Mouse (Mus musculus) C2C12 (cell line): ENCODE results near the gene Atp5g2. TPM values are rescaled to one million over a fixed set of nuclear protein-coding genes. Genes with fewer than 3 reads are reported as not detected.
"Not testable (repeated sequence)": the region's sequence is repeated elsewhere in the genome, so short reads cannot be mapped to it uniquely, and the experiment has no call there.

Experiments
- H3K27me3 ChIP-seq: one replicate; pipeline ENCODE4 v1.6.1; 2011; ENCODE audit not compliant: control insufficient read depth, insufficient read depth, insufficient read length
- H3K36me3 ChIP-seq: one replicate; pipeline ENCODE4 v1.6.1; 2011; ENCODE audit not compliant: control insufficient read depth, insufficient read depth
- H3K4me3 ChIP-seq: one replicate; pipeline ENCODE4 v1.5.1; 2011; ENCODE audit warnings: mild to moderate bottlenecking, control low read depth; ENCODE audit not compliant: poor library complexity, insufficient read depth, severe bottlenecking
- H3K79me2 ChIP-seq: one replicate; pipeline ENCODE4 v1.6.1; 2011; ENCODE audit not compliant: control insufficient read depth, insufficient read depth
- H3K79me3 ChIP-seq: one replicate; pipeline ENCODE4 v1.6.1; 2011; ENCODE audit warnings: low read depth, control low read depth
- H3ac ChIP-seq: one replicate; pipeline ENCODE3; 2011; ENCODE audit warnings: low read depth; ENCODE audit not compliant: control insufficient read depth, insufficient read length
- CEBPB ChIP-seq: IDR thresholded peaks from one replicate; pipeline ENCODE4 v1.6.1; 2011; ENCODE audit warnings: low read depth, mild to moderate bottlenecking, control low read depth, moderate library complexity
- CTCF ChIP-seq: IDR thresholded peaks from one replicate; pipeline ENCODE4 v1.5.1; 2011; ENCODE audit not compliant: control insufficient read depth, insufficient read depth, insufficient read length
- FOSL1 ChIP-seq: IDR thresholded peaks from one replicate; pipeline ENCODE4 v1.8.0; 2011; ENCODE audit warnings: mild to moderate bottlenecking, low read length; ENCODE audit not compliant: poor library complexity, insufficient read depth, severe bottlenecking
- MAX ChIP-seq: IDR thresholded peaks from one replicate; pipeline ENCODE4 v1.6.1; 2011; ENCODE audit warnings: mild to moderate bottlenecking, control low read depth
- MYOD1 ChIP-seq: IDR thresholded peaks from one replicate; pipeline ENCODE4 v1.6.1; 2011; ENCODE audit warnings: low read depth; ENCODE audit not compliant: control insufficient read depth, insufficient read length
- MYOG ChIP-seq: IDR thresholded peaks from one replicate; pipeline ENCODE4 v1.6.1; 2011; ENCODE audit not compliant: control insufficient read depth, insufficient read length; ENCODE audit errors: extremely low read depth
- USF1 ChIP-seq: IDR thresholded peaks from one replicate; pipeline ENCODE4 v1.6.1; 2011; ENCODE audit warnings: low read depth, mild to moderate bottlenecking, control low read depth, moderate library complexity
- polyA plus RNA-seq: library from polyadenylated mRNA; unstranded; fragments of >200 nt; fragmentation: generic; extraction: Trizol; gene quantifications from one replicate; pipeline ENCODE4 v1.2.1, GENCODE M21; 2012; ENCODE audit warnings: missing spikeins

Gene Atp5g2
- polyA plus RNA-seq, 1 experiment, result 933 TPM

GRCm38 (mm10) chr15:102657926-102658381 is 14.2 kb downstream of the Atp5g2 start:
- Histone ChIP-seq H3K79me3 (no peaks in the 10 kb centered on the region), H3ac (no peak overlapping the region), H3K79me2 (no peaks in the 10 kb centered on the region), H3K4me3 (no peak overlapping the region), H3K36me3 (peaks cover 25% of the 10 kb centered on the region), H3K27me3 (no peaks in the 10 kb centered on the region)
- TF ChIP-seq MAX, result no peak

DNA sequence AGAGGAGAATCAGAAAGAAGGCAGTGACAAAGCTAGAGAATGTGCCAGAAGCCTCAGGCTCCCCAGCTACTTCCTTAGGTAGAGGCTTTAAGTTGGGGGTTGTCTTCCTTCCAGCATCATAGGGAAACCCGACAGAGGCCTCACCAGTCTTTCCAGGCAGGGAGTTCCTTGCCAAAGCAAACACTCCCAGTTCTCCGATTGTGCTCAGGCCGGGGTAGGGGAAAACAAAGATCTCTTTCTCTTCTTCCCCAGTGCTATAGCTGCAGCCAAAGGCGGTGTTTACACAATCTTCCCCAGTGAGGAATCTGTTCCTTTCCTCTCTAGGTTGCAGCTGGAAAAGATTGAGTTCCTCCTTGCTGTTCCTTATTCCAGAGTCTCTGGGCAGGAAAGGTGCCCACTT is 15.5 kb downstream of the Atp5g2 start:
- Histone ChIP-seq H3ac (no peak overlapping the region), H3K79me3 (no peaks in the 10 kb centered on the region), H3K27me3 (no peaks in the 10 kb centered on the region), H3K79me2 (no peaks in the 10 kb centered on the region), H3K36me3 (peaks cover 15% of the 10 kb centered on the region), H3K4me3 (no peak overlapping the region)
- TF ChIP-seq USF1, result no peak
- TF ChIP-seq CEBPB, result no peak
- no peak for TF ChIP-seq MAX
- TF ChIP-seq MYOD1, result no peak
- TF ChIP-seq MYOG, result no peak
- no peak for TF ChIP-seq FOSL1
- no peak for TF ChIP-seq CTCF

DNA sequence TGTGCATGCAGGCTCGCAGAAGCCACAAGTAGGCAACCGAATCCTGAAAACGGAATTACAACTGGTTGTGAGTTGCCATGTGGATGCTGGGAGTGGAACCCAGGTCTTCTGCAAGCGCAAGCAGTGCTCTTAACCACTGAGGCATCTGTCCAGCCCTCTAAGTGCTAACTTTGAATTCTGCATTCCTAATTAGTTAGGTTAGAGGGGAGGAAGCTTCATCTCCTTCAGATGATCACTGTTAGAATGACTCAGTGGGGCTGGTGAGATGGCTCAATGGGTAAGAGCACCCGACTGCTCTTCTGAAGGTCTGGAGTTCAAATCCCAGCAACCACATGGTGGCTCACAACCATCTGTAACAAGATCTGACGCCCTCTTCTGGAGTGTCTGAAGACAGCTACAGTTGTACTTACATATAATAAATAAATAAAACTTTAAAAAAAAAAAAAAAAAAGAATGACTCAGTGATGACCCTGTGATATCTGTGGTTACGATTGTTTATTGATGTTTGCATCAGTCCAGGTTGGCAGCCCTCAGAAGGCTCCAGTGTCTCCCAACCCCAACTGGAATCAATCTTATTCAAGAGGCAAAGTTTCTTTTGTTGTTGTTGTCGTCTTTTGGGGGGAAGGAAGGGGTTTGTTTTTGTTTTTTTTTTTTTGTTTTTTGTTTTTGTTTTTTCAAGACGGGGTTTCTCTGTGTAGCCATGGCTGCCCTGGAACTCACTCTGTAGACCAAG is 20.1 kb downstream of the Atp5g2 start:
- H3K79me3 ChIP-seq, H3K36me3 ChIP-seq, H3K79me2 ChIP-seq, H3ac ChIP-seq, H3K4me3 ChIP-seq, H3K27me3 ChIP-seq: not testable (repeated sequence)

DNA sequence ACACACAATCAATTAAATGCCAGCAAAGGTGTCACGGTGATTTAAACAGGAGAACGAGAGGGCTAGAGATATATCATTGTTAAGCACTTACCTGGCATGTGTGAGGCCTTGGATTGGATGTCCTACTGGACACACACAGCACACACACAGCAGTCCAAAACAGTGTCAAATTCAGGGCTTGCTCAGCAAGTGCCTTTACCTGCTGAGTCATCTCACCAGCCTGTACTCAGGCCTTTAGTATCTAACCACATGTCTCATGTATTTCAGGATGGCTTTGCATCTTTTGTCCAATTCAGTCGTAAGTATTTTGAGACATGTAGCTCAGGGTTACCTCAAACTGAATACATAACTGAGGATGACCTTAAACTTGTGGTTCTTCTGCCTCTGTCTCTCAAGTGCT is 21.0 kb downstream of the Atp5g2 start:
- no peak overlapping the region for H3K4me3 ChIP-seq
- H3K79me3 ChIP-seq, result no peaks in the 10 kb centered on the region
- H3K27me3 ChIP-seq, result no peaks in the 10 kb centered on the region
- H3K79me2 ChIP-seq, result no peaks in the 10 kb centered on the region
- TF ChIP-seq FOSL1 (peak; percentile 14), MAX (peak; percentile 82), USF1 (no peak)
- H3K36me3 ChIP-seq, result no peaks in the 10 kb centered on the region
- H3ac ChIP-seq, result no peak overlapping the region

DNA sequence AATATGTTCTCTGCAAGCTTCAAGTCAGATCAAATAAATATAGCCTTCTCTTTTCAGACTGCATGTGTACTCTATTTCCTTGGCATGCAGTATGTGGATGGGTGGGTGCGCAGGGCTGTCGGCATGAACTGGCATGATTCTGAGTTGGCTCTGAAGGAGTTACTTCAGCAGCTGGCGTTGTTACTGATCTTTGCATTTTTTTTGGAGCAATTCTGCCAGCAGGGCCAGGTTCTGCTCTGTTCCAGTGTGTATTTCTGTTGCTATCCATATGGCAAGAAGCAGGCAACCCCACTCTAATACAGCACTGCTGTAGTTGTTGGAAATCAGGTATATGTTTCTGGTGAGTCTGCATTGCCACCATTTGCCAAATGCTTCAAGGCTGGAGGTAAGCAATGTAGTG is 36.3 kb downstream of the Atp5g2 start:
- H3K36me3 ChIP-seq, result no peaks in the 10 kb centered on the region
- H3K79me2 ChIP-seq, result no peaks in the 10 kb centered on the region
- H3ac ChIP-seq, result no peak overlapping the region
- H3K4me3 ChIP-seq, result no peak overlapping the region
- no peak for TF ChIP-seq CTCF
- TF ChIP-seq MAX, result no peak
- TF ChIP-seq FOSL1, result no peak
- no peak for TF ChIP-seq MYOD1
- no peak for TF ChIP-seq USF1
- no peak for TF ChIP-seq MYOG
- no peak for TF ChIP-seq CEBPB
- H3K27me3 ChIP-seq, result no peaks in the 10 kb centered on the region
- no peaks in the 10 kb centered on the region for H3K79me3 ChIP-seq

- H3K79me3 ChIP-seq, result no peaks in the 10 kb centered on the region
- H3K79me2 ChIP-seq, result no peaks in the 10 kb centered on the region
- H3ac ChIP-seq, result no peak overlapping the region
- no peak for TF ChIP-seq CTCF
- TF ChIP-seq USF1, result no peak
- TF ChIP-seq MYOG, result no peak
- TF ChIP-seq MYOD1, result no peak
- TF ChIP-seq CEBPB, result no peak
- TF ChIP-seq FOSL1, result no peak
- no peak for TF ChIP-seq MAX
- H3K4me3 ChIP-seq, result no peak overlapping the region
- H3K36me3 ChIP-seq, result no peaks in the 10 kb centered on the region
- no peaks in the 10 kb centered on the region for H3K27me3 ChIP-seq
Observed at GRCm38 (mm10) chr15:102634684-102635083, 37.5 kb downstream of the Atp5g2 start.
